Mouse (Mus musculus): ENCODE results near the gene Rpa3. TPM values are rescaled to one million over a fixed set of nuclear protein-coding genes. Genes with fewer than 3 reads are reported as not detected.

Gene Rpa3
- polyA plus RNA-seq, 1 experiment = 73.6 TPM

DNA sequence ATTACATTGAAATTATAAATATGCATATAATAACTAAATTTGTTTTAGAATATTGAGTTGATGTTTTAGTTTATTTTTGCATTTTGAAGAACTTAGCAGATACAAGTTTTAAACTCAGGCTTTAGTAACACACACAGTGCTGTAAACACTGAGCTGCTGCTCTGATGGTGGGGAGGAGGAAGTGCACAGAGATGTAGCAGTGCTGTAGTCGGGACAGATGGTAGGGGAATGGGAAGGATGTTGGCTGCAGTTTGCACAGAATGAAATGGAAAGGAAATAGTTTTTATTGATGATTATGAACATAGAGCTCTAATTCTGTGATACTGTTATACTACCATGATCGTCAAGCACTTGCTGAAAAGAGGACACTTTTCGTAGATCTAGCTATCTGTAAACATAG, 31.9 kb downstream of the Rpa3 start:
- H3ac ChIP-seq (ENCODE audit: control insufficient read depth, insufficient read length, low read depth) = no peak overlapping the region
- H3K79me2 ChIP-seq (ENCODE audit: control insufficient read depth, insufficient read depth) = no peaks in the 10 kb centered on the region
- H3K27me3 ChIP-seq (ENCODE audit: control insufficient read depth, insufficient read depth, insufficient read length) = no peaks in the 10 kb centered on the region
- no peak overlapping the region for H3K4me3 ChIP-seq (ENCODE audit: insufficient read depth, poor library complexity, severe bottlenecking)
- TF ChIP-seq USF1 (IDR thresholded peaks at IDR 0.05; ENCODE audit: low read depth) (no peak), MYOG (IDR thresholded peaks at IDR 0.05; ENCODE audit: control insufficient read depth, extremely low read depth, insufficient read length) (no peak), MAX (IDR thresholded peaks at IDR 0.05) (no peak), FOSL1 (IDR thresholded peaks at IDR 0.05; ENCODE audit: insufficient read depth, low read length, poor library complexity, severe bottlenecking) (no peak), MYOD1 (IDR thresholded peaks at IDR 0.05; ENCODE audit: control insufficient read depth, insufficient read length, low read depth) (no peak), CTCF (IDR thresholded peaks at IDR 0.05; ENCODE audit: control insufficient read depth, insufficient read depth, insufficient read length) (no peak), CEBPB (IDR thresholded peaks at IDR 0.05; ENCODE audit: low read depth) (no peak)
- H3K79me3 ChIP-seq (ENCODE audit: low read depth) = no peaks in the 10 kb centered on the region
- H3K36me3 ChIP-seq (ENCODE audit: control insufficient read depth, insufficient read depth) = peaks cover 43% of the 10 kb centered on the region

- Histone ChIP-seq H3ac (ENCODE audit: control insufficient read depth, insufficient read length, low read depth) (no peak overlapping the region), H3K27me3 (ENCODE audit: control insufficient read depth, insufficient read depth, insufficient read length) (no peaks in the 10 kb centered on the region), H3K4me3 (ENCODE audit: insufficient read depth, poor library complexity, severe bottlenecking) (no peak overlapping the region), H3K36me3 (ENCODE audit: control insufficient read depth, insufficient read depth) (peaks cover 23% of the 10 kb centered on the region), H3K79me2 (ENCODE audit: control insufficient read depth, insufficient read depth) (peaks cover 25% of the 10 kb centered on the region), H3K79me3 (ENCODE audit: low read depth) (peaks cover 18% of the 10 kb centered on the region)
- TF ChIP-seq CEBPB (IDR thresholded peaks at IDR 0.05; ENCODE audit: low read depth) = no peak
- no peak for TF ChIP-seq MAX (IDR thresholded peaks at IDR 0.05)
- TF ChIP-seq FOSL1 (IDR thresholded peaks at IDR 0.05; ENCODE audit: insufficient read depth, low read length, poor library complexity, severe bottlenecking) = no peak
- no peak for TF ChIP-seq USF1 (IDR thresholded peaks at IDR 0.05; ENCODE audit: low read depth)
- no peak for TF ChIP-seq MYOD1 (IDR thresholded peaks at IDR 0.05; ENCODE audit: control insufficient read depth, insufficient read length, low read depth)
- no peak for TF ChIP-seq CTCF (IDR thresholded peaks at IDR 0.05; ENCODE audit: control insufficient read depth, insufficient read depth, insufficient read length)
- no peak for TF ChIP-seq MYOG (IDR thresholded peaks at IDR 0.05; ENCODE audit: control insufficient read depth, extremely low read depth, insufficient read length)
Observed at GRCm38 (mm10) chr6:8210661-8211060, 48.3 kb downstream of the Rpa3 start.

GRCm38 (mm10) chr6:8209866-8210186, 49.1 kb downstream of the Rpa3 start:
- Histone ChIP-seq H3K36me3 (ENCODE audit: control insufficient read depth, insufficient read depth) (peaks cover 16% of the 10 kb centered on the region), H3ac (ENCODE audit: control insufficient read depth, insufficient read length, low read depth) (peak overlapping the region; percentile 86), H3K79me2 (ENCODE audit: control insufficient read depth, insufficient read depth) (peaks cover 25% of the 10 kb centered on the region), H3K27me3 (ENCODE audit: control insufficient read depth, insufficient read depth, insufficient read length) (no peaks in the 10 kb centered on the region), H3K79me3 (ENCODE audit: low read depth) (peaks cover 16% of the 10 kb centered on the region), H3K4me3 (ENCODE audit: insufficient read depth, poor library complexity, severe bottlenecking) (peak overlapping the region; percentile 63)
- peak; percentile 18 for TF ChIP-seq USF1 (IDR thresholded peaks at IDR 0.05; ENCODE audit: low read depth)
- TF ChIP-seq MYOD1 (IDR thresholded peaks at IDR 0.05; ENCODE audit: control insufficient read depth, insufficient read length, low read depth) = no peak

DNA sequence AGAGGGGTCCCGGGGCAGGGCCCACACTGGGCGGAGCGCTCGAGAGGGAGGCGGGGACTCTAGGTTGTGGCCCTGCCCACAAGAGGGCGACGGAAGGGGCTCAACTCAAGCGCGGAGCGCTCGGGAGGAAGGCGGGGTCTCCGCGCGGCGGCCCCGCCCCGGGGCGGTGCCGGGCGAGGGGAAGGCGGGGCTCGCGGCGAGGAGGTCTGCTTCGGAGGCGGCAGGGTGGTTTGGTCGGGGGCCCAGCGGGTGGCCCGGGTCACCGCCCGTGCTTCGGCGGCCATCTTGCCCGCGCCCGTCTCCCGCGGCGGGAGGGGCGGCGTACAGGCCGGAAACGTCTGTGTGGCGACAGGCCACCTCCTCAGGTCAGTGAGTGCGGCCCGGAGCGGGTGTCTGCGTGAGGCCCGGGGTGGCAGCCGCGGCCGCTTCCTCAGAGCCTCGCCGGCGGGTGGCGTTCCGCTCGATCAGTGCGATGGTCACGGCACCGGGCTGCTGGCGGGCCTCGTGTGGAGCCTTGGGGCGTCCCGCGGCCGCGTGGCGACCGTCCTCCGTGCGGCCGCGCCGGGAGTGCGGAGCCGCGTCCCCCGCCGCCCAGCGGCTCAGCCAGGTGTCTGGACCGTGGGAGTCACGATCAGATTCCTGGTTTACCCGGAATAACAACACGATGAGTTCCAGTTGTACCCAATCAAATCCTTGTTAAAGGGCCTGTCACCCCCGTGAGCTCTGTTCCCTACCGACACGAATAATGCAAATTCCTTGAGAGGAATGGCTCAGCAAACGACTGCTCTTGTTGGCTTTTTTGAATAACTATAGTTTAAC, 49.7 kb downstream of the Rpa3 start, which contains the start of gene Mios:
Mios (plus strand) TSS at position 176 of the 819 bp plus-strand sequence.
- no peaks in the 10 kb centered on the region for H3K27me3 ChIP-seq (ENCODE audit: control insufficient read depth, insufficient read depth, insufficient read length)
- peaks cover 25% of the 10 kb centered on the region for H3K79me2 ChIP-seq (ENCODE audit: control insufficient read depth, insufficient read depth)
- TF ChIP-seq CTCF (IDR thresholded peaks at IDR 0.05; ENCODE audit: control insufficient read depth, insufficient read depth, insufficient read length) (peak; percentile 29), FOSL1 (IDR thresholded peaks at IDR 0.05; ENCODE audit: insufficient read depth, low read length, poor library complexity, severe bottlenecking) (no peak)
- peaks cover 16% of the 10 kb centered on the region for H3K79me3 ChIP-seq (ENCODE audit: low read depth)
- H3ac ChIP-seq (ENCODE audit: control insufficient read depth, insufficient read length, low read depth) = peak within 1 kb of the TSS; percentile 86
- peak within 1 kb of the TSS; percentile 63 for H3K4me3 ChIP-seq (ENCODE audit: insufficient read depth, poor library complexity, severe bottlenecking)
- peaks cover 11% of the 10 kb centered on the region for H3K36me3 ChIP-seq (ENCODE audit: control insufficient read depth, insufficient read depth)

Other genes starting within 250 kb of the Rpa3 start
- 0.01 TPM for gene Col28a1, start 66.6 kb downstream of the Rpa3 start, polyA plus RNA-seq (2012; fragmentation: generic; extraction: Trizol)
- 4.0 TPM for gene Mios, start 50.0 kb downstream of the Rpa3 start, polyA plus RNA-seq (2012; fragmentation: generic; extraction: Trizol)
- gene Umad1, start 115 bp upstream of the Rpa3 start, polyA plus RNA-seq (2012; fragmentation: generic; extraction: Trizol) = 4.5 TPM
- 0.33 TPM for gene Gm45062, start 277 bp upstream of the Rpa3 start, polyA plus RNA-seq (2012; fragmentation: generic; extraction: Trizol)

All from C2C12 (cell line).